Mouse (Mus musculus) left cerebral cortex, adult 2 months (tissue): ENCODE measurements at regions not wholly inside any gene's neighbourhood (a gene's known extent, or its start where the extent isn't known, plus 50 kb on each side); places are given as distances from the start of the nearest gene placed in this dataset.

Source experiments
- DNase-seq, 2 experiments: peaks; one replicate each; pipeline ENCODE4 v3.0.0; 2021 to 2022; ENCODE audit warnings: low spot score in 2 of 2, mixed read lengths in 1 of 2; ENCODE audit errors: extremely low spot score in 1 of 2
- H3K27ac ChIP-seq: fragments of 200-600 bp; 2 replicates; pipeline ENCODE4 v1.8.1; 2022
- H3K4me3 ChIP-seq: fragments of 200-600 bp; 2 replicates; pipeline ENCODE4 v1.8.1; 2022
- CTCF ChIP-seq: fragments of 200-600 bp; IDR thresholded peaks from 2 replicates; pipeline ENCODE4 v1.8.1; 2022; ENCODE audit warnings: antibody characterized with exemption, mild to moderate bottlenecking, moderate library complexity
- intact Hi-C: fragments of 180-260 bp; cut with DNase I; formaldehyde crosslinking; loops from one replicate; pipeline ENCODE4 v1.15.1; 2025

- intact Hi-C loops = no loop called here
- TF ChIP-seq CTCF = no peak
- H3K4me3 ChIP-seq = no peak overlapping the region
- H3K27ac ChIP-seq = no peak overlapping the region
- DNase-seq = no peak
Measured at GRCm38 (mm10) chr3:66684287-66684903, 296.8 kb upstream of the Rsrc1 start.

- Histone ChIP-seq H3K4me3 (no peak overlapping the region), H3K27ac (no peak overlapping the region)
- no peak for DNase-seq
- intact Hi-C loops = no loop called here
- TF ChIP-seq CTCF = no peak
Measured at GRCm38 (mm10) chr3:66685136-66685535, 296.1 kb upstream of the Rsrc1 start.

- Histone ChIP-seq H3K4me3 (no peak overlapping the region), H3K27ac (no peak overlapping the region)
- no peak for DNase-seq
- intact Hi-C loops = no loop called here
- no peak for TF ChIP-seq CTCF
Measured at GRCm38 (mm10) chr3:66687126-66687525, 294.1 kb upstream of the Rsrc1 start.

DNA sequence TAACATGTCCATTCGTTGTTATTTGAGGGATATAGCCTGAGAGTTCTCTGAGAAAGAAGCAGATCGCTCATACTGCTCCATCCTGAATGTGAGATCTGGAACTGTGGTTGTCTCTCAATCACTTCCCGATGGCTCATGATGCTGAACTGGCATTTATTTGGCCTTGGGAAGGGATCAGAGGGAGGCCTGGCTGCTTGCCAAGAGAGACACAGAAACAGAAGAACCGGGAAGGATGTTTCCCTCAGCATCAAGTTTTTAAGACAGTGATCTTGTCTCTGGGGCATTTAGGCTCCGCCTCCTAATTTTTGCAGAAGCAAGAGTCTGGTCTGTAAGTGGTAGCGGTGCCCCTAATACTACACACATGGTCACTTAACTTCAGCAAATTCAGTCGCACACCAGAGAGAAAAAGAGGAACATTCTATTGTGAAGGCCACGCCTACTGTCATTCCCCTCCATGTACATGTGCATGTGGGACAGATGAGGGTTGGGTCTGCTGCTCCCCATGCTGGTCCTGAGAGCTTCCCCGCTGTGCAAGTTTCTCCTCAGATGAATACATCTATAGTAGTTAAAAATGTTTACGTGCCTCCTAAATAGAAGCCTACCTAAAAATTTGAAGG is 290.2 kb upstream of the Rsrc1 start:
- intact Hi-C loops = no loop called here
- DNase-seq = no peak
- no peak overlapping the region for H3K27ac ChIP-seq
- H3K4me3 ChIP-seq = no peak overlapping the region
- TF ChIP-seq CTCF = no peak

DNA sequence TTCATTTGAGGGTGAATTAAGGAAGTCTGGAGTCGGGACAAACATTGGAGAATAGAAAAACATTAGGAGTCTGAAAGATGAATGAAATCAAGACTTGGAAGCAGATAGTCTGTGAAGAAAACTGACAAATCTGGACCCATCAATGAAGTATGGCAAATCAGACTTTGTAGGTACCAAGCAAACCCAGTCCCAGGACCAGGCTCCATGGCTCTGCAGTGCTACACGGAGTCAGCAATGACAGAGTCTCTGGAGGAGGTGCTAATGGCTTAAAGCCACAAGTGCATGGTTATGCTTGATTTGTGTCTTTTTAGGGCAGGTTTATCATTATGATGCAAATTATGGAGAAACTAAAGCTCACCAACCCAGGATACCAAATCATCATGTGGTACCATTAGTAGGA is 286.1 kb upstream of the Rsrc1 start:
- no peak overlapping the region for H3K27ac ChIP-seq
- H3K4me3 ChIP-seq = no peak overlapping the region
- intact Hi-C loops = no loop called here
- TF ChIP-seq CTCF = no peak
- no peak for DNase-seq

- Histone ChIP-seq H3K27ac (no peak overlapping the region), H3K4me3 (no peak overlapping the region)
- intact Hi-C loops = no loop called here
- TF ChIP-seq CTCF = no peak
- DNase-seq = no peak
Measured at GRCm38 (mm10) chr3:66695661-66696253, 285.4 kb upstream of the Rsrc1 start.

DNA sequence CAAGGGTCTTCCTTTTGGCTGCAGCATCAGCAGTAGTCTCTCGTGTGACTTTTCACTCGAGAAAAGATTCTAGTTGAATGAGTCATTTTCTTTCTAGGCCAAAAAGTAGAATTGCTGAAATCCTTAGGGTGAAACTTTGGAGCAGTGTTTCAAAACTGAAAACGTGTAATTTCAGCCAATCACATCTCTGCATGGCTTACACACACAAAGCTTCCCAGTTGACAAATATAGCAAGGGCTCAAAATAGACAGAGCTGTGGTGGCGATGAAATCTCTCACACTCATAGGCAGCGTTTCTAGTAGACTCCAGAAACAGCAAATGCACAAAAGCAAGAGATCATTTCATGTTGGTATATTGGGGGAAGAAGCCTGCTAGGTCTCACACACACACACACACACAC is 283.1 kb upstream of the Rsrc1 start:
- TF ChIP-seq CTCF = no peak
- Histone ChIP-seq H3K27ac (no peak overlapping the region), H3K4me3 (no peak overlapping the region)
- intact Hi-C loops = no loop called here
- no peak for DNase-seq

- no peak for TF ChIP-seq CTCF
- no peak for DNase-seq
- no peak overlapping the region for H3K27ac ChIP-seq
- no peak overlapping the region for H3K4me3 ChIP-seq
- intact Hi-C loops = no loop called here
Measured at GRCm38 (mm10) chr3:66705766-66706165, 275.4 kb upstream of the Rsrc1 start.

DNA sequence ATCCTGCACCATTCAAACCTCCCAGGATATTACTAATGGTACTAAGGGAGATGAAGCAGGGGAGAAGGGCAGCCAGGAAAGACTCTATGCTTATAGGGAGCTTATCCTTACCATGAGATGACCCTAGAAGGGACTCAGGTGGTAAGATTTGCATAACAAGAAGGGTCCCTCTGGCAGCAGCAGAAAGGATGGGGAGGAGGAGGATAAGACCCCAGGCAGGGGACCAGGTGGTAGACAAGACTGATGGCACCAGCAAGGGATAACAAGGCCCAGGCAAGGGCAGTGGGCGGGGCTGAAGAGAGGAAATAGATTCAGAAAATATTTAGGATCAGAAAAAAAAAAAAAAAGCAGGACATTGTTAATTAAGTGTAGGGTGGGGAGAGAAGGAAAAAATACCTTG is 245.7 kb upstream of the Rsrc1 start:
- Histone ChIP-seq H3K27ac (no peak overlapping the region), H3K4me3 (no peak overlapping the region)
- no peak for DNase-seq
- intact Hi-C loops = no loop called here
- TF ChIP-seq CTCF = no peak

GRCm38 (mm10) chr3:66738201-66739062 is 242.8 kb upstream of the Rsrc1 start:
- TF ChIP-seq CTCF = no peak
- no peak overlapping the region for H3K27ac ChIP-seq
- intact Hi-C loops = no loop called here
- DNase-seq = no peak
- H3K4me3 ChIP-seq = no peak overlapping the region

DNA sequence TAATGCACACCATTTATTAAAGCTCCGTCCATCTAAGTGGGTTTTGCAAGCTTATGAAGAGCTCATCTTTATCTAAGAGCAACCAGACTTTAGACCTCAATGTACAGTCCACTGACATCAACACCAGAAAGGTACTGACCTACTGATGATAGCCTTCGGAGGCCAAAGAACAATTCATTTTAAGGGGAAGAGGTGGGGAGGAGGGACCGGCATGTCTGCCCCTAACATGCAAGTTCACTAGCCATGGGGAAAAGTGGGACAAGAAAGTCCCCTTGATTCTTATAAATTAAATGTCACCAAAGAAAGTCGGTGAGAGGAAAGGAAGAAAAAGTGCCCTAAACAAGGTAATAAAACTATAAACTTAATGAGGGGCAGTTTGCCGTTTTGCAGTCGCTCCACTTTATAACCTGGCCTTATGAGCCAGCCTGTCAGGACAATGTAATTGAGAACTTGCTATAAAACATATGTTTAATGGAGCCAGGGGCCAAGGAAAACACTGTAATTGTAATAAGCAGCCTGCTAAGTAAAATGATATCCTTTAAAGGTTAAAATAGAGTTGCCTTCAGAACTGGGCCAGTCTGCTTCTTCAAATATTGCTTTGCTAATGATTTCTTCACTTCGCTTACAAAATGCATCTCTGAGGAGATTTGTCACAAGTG is 241.7 kb upstream of the Rsrc1 start:
- no peak for DNase-seq
- intact Hi-C loops = no loop called here
- Histone ChIP-seq H3K4me3 (no peak overlapping the region), H3K27ac (no peak overlapping the region)
- no peak for TF ChIP-seq CTCF
